Mouse (Mus musculus): ENCODE data around the gene 4921524J17Rik.

4921524J17Rik gene

DNA sequence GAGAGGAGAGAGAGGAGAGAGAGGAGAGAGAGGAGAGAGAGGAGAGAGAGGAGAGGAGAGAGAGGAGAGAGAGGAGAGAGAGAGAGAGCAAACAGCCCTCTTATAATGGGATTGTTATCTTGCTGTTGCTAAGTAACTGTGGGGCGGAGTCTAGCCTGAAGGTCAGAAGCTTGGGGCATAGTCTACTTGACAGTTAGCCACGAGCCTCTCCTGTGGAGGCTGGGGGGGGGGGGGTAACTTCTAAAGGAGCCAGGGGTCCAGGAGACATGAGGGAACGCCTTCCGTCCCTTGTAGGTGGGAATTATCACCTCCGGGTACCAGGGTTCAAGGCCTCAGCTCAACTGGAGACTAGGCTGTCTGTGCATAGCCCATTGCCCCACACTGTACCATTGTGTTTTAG is 3.1 kb upstream of the 4921524J17Rik start:
- peak; percentile 17 for DNase-seq

DNA sequence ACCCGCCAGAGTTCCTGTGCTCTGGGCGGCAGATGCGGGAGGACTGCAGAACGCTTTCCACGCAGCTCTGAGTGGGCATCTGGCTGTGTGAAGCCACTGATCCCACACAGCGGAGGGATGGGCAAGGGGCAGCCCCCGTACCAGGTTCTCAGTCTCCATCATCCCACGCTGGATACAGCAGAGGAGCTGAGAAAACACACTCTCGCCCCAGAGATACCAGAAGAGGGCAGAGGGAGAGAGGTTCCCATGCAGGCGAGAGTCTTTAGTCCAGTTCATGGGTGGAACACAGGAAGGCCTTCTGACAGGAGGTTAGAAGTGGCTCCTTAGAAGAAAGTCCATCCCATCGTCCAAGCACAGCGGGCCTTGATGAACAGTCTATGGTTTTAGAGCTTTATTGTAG is 2.2 kb upstream of the 4921524J17Rik start:
- no peak for DNase-seq

DNA sequence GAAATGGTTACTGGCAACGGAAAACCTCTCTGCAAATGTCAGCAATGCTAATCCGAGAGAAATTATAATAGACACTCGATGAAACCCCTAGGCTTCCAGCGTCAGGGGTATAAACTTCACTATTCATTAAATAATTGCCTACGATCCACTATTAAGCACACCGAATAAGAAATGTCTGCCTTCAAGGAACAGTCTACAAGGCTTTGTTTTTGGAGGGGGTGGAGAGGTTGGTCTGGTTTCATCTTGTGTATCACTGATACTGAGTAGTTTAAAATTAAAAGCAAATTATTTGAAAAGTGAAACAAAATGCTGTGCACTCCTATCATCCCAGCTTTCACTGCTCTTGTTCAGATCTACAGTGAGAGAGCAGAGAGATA is 372 bp upstream of the 4921524J17Rik start:
- no peak for DNase-seq

GRCm38 (mm10) chr8:85431281-85432167 is 1.1 kb downstream of the 4921524J17Rik start:
- DNase-seq: no peak

DNA sequence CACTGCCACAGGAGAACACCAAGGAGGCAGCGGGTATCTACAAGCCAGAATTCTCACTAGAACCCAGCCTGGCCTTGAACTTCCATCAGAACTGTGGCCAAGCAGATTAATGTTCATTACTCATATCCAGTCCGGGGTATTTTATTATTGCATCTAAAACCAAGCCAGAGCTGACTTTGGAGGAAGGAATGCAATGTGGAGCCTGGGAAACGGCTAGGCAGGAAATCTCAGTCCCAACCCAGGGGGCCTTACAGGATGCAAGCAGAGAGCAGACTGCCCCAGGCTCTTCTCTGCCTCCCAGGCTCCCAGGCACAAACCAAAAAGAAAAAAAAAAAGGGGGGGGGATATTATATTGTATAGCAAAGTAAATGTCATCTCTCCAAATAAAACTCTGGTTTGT is 1.8 kb downstream of the 4921524J17Rik start:
- peak; percentile 29 for DNase-seq

DNA sequence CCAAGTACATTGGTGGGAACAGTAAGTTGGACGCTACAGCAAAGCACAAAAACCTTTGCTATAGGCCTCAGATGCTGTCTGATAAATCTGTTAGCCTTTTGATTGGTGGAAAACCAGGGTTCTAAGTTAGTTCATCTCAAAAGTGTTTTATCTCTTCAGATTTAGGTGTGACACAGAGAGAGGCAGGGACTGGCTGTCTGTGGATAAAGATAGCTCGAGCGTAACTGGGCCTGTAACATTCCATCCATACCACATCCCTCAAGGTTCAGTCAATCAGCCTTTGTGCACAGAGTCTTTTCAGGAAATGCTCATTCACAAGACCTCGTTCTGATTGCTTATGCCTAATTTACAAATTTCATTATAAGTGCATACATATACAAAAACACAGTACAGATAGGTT is 3.4 kb downstream of the 4921524J17Rik start:
- no peak for DNase-seq

GRCm38 (mm10) chr8:85427026-85427425 is 5.6 kb downstream of the 4921524J17Rik start:
- DNase-seq: no peak

GRCm38 (mm10) chr8:85421329-85421728 is 11.3 kb downstream of the 4921524J17Rik start:
- peak; percentile 23 for DNase-seq

GRCm38 (mm10) chr8:85408526-85408925 is 24.1 kb downstream of the 4921524J17Rik start:
- no peak for DNase-seq

DNA sequence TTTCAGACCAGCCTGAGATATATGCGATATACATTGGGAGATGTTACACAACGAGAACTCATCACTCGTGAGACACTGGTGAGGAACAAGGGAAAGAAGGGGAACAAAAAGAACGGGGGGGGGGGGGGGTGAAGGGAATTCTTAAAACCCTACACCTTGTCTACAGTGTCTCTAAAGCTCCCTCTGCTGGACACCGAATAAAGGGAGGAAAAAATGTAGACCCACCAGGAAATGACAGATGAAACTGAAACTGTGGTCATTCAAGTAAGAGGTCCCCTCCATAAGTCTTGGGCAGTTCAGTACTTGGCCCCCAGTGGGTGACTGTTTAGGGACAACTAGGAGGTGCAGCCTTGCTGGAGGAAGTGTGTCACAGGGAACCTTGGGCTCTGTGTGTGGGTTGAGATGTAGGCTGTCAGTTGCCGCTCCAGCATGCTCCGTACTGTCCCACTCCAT is 24.6 kb downstream of the 4921524J17Rik start:
- peak; percentile 68 for DNase-seq

DNA sequence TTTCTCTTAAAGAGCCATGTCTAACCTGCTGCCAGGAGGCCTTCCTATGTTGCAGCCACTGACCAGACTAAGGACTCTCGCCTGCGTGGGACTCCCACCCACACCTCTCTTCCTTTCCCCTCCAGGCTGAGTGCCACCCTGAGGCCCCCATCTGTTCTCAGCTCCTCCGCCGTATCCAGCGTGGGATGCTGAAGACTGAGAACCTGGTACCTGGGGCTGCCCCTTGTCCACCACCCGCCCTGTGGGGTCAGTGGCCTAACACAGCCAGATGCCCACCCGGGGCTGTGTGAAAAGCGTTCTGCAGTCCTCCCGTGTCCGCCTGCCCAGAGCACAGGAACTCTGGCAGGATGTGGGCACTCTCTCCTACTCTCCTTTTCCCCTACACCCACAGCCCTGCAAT is 26.7 kb downstream of the 4921524J17Rik start:
- no peak for DNase-seq

GRCm38 (mm10) chr8:85405418-85405817 is 27.2 kb downstream of the 4921524J17Rik start:
- DNase-seq: no peak

DNA sequence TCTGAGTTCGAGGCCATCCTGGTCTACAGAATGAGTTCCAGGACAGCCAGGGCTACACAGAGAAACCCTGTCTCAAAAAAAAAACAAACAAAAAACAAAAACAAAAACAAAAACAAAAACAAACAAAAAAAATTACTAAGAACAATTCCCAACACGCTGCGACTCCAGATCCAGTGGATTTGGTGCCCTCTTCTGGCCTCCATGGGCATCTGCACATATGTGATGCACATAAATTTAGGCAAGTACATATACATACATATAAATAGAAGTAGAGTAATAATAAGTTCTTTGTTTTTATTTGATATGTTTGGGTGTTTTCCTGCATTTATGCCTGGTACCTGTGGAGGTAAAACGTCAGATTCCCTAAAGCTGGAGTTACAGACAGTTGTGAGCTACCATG is 34.1 kb downstream of the 4921524J17Rik start:
- no peak for DNase-seq

DNA sequence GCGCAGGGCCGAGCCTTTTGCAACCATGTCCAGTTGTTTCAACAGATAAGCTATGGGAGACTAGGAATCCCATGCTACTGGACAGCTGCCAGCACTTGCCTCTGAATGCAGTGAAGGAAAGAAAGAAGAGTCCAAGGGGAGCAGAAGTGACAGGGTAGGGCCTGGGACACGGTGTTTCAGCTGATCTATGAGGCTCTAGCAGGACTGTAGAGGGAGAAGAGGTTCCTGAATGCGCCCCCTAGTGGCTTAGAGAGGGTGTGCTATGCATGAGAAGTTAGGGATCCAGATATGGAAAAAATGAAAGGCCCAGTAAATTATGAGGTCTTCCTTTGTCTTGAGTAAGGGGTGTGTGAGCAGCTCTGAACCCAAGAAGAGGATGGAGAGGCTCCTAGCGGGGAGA is 35.1 kb downstream of the 4921524J17Rik start:
- peak; percentile 64 for DNase-seq

DNA sequence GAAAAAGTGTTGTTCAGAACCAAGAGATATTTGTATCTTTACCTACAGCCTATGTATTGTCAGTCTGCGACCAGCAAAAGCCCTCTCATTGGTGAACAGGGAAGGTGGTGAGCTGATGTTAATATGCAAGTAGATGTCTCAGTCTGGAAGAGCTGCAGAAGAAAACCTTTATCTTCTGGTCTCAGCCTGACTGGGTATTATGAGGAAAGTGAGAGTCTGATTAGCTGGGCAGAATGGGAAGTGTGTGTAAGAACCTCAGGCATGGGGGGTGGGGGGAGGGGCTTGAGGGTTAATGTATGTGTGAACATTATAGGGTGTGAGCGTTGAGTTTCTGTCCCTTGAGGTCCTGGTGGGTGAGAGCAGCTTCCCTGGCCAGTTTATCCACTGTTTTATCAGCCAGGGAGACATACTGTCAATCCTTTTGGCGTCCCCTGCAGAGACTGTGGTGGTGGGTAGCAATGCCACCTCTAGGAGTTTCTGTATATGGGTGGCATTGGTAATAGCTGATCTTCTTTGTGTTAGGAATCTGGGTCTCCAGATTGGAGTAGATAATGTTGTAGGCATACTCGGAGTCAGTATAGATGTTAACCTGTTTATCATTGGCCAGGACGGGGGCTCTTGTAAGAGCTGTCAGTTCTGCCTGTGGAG is 36.1 kb downstream of the 4921524J17Rik start:
- DNase-seq: no peak

GRCm38 (mm10) chr8:85395681-85396431 is 36.8 kb downstream of the 4921524J17Rik start:
- no peak for DNase-seq

- DNase-seq: no peak
Observed at GRCm38 (mm10) chr8:85395017-85395416, 37.6 kb downstream of the 4921524J17Rik start.

- DNase-seq: no peak
Observed at GRCm38 (mm10) chr8:85393199-85393598, 39.4 kb downstream of the 4921524J17Rik start.

GRCm38 (mm10) chr8:85391438-85391837 is 41.2 kb downstream of the 4921524J17Rik start:
- DNase-seq: no peak

DNA sequence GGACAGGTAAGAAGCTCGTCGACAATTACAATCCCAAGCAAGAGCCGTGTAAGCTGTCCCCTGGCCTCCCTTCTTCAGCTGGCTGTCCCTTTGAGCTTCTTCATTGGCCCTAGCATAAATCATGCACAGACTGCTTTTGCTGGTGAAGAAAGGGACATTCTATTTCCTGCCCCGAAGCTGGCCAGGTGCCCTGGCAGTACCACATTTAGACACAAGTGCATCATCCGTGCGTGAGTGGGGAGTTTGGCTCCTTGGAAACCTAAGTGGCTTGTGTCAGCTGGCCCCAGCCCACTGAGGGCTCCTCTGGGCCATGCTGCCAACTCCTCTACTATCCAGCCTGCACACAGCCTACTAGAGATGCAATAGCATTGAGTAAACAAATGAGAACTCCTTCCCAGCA is 46.4 kb downstream of the 4921524J17Rik start, which contains the start of gene Mylk3:
TSS of gene Mylk3 (minus strand) at position 141 of the 400 bp plus-strand sequence.
- DNase-seq: no peak

DNA sequence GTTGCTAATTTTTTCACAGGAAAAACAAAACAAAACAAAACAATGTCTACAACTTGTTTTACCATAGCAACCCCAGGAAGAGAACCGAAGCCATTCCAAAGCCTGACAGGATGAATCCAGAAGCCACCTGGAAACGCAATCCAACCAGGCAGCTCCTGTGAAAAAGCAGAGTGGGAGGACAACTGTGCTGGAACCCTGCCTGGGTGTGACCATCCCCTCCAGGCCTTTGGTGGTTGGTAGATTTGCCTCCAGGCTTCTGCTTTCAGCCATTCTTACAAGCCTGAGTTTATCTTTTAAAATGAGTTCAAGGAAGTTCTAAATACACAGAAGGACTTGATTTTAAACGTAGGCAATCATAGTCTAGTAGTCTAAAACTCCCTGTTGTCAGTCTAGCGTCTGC is 50.7 kb downstream of the 4921524J17Rik start:
- DNase-seq: no peak

DNA sequence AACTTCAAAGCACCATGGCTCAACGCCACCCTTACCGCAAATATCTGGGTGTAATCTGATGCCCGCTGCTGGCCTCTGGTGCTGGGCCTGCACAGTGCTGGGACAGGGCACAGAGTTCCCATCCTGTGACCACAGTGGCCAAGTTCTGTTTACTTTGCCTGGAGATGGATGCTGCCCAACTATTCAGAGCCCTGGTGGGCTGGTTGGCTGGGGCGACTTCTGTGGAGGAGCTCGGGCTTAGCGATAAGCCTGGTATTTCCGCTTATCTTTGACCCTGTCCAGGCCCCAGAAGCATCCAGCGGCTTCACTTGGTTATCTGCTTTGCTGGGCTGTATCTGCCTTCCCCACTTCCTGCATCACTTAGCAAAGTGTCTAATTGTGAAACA is 51.8 kb downstream of the 4921524J17Rik start:
- peak; percentile 55 for DNase-seq

DNA sequence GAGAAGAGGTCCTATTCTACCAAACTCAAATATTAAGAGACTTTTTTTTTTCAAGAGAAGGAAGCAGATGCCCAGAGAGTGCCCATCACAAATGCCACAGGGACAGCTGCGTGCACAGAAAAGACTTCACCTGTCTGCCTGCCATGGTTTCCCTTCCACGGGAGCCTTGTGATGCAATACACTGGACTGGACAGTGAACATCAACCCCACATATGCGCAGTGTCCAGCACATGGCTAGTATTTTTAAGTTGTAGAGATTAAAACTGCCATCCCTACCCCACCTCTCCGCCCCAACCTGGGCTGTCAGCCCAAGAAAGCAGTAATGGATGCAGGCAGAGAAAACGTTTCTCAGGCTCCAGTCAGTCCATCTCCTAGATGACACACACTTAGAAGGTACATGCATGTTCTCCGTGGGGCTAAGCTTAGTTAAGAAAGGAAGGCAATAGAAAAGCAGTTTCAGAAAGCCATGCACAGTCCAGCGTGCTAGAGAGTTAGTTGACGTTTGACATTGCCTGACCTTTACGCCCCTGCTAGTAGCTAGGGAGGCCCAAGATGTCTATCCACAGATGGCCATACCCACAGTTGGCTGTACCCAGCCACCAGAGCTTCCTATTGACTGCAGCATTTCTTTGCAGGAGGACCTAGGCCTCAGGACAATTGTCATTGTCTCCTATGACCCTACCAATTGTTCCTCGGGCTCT is 52.4 kb downstream of the 4921524J17Rik start:
- DNase-seq: no peak
